Mouse (Mus musculus) kidney, adult 18-20 months (tissue): ENCODE results near the gene A730049H05Rik.

Source experiments
- DNase-seq: peaks from one replicate; pipeline ENCODE4 v3.0.0; 2021

The A730049H05Rik gene

GRCm38 (mm10) chr6:92816311-92816751 lies at the start of gene A730049H05Rik:
A730049H05Rik (plus strand) TSS chr6:92816478.
- DNase-seq = peak; percentile 32

GRCm38 (mm10) chr6:92776356-92776755 lies 39.9 kb upstream of the A730049H05Rik start:
- peak; percentile 17 for DNase-seq

GRCm38 (mm10) chr6:92779140-92779934 lies 36.9 kb upstream of the A730049H05Rik start:
- no peak for DNase-seq

GRCm38 (mm10) chr6:92779935-92780205 lies 36.4 kb upstream of the A730049H05Rik start:
- no peak for DNase-seq

GRCm38 (mm10) chr6:92781446-92781845 lies 34.8 kb upstream of the A730049H05Rik start:
- DNase-seq = no peak

- DNase-seq = peak; percentile 59
Measured at GRCm38 (mm10) chr6:92784782-92785181, 31.5 kb upstream of the A730049H05Rik start.

- no peak for DNase-seq
Measured at GRCm38 (mm10) chr6:92786701-92787375, 29.4 kb upstream of the A730049H05Rik start.

- DNase-seq = peak; percentile 95
Measured at GRCm38 (mm10) chr6:92787376-92787712, 28.9 kb upstream of the A730049H05Rik start.

- DNase-seq = no peak
Measured at GRCm38 (mm10) chr6:92793804-92794203, 22.5 kb upstream of the A730049H05Rik start.

GRCm38 (mm10) chr6:92801462-92801861 lies 14.8 kb upstream of the A730049H05Rik start:
- no peak for DNase-seq

GRCm38 (mm10) chr6:92802421-92802820 lies 13.9 kb upstream of the A730049H05Rik start:
- DNase-seq = no peak

GRCm38 (mm10) chr6:92803213-92803612 lies 13.1 kb upstream of the A730049H05Rik start:
- DNase-seq = no peak

- DNase-seq = no peak
Measured at GRCm38 (mm10) chr6:92804254-92804971, 11.9 kb upstream of the A730049H05Rik start.

GRCm38 (mm10) chr6:92809818-92810217 lies 6.5 kb upstream of the A730049H05Rik start:
- DNase-seq = no peak

GRCm38 (mm10) chr6:92810628-92811027 lies 5.7 kb upstream of the A730049H05Rik start:
- no peak for DNase-seq

- DNase-seq = no peak
Measured at GRCm38 (mm10) chr6:92811566-92811965, 4.7 kb upstream of the A730049H05Rik start.

- no peak for DNase-seq
Measured at GRCm38 (mm10) chr6:92812702-92813370, 3.4 kb upstream of the A730049H05Rik start.

- no peak for DNase-seq
Measured at GRCm38 (mm10) chr6:92817661-92818060, 1.4 kb downstream of the A730049H05Rik start.

GRCm38 (mm10) chr6:92821606-92822005 lies 5.3 kb downstream of the A730049H05Rik start:
- DNase-seq = no peak

- DNase-seq = no peak
Measured at GRCm38 (mm10) chr6:92822006-92822405, 5.7 kb downstream of the A730049H05Rik start.

- DNase-seq = no peak
Measured at GRCm38 (mm10) chr6:92823991-92824390, 7.7 kb downstream of the A730049H05Rik start.

- DNase-seq = no peak
Measured at GRCm38 (mm10) chr6:92826561-92826960, 10.3 kb downstream of the A730049H05Rik start.

GRCm38 (mm10) chr6:92827360-92827759 lies 11.1 kb downstream of the A730049H05Rik start:
- no peak for DNase-seq
